Mouse (Mus musculus): ENCODE measurements around the gene Iqsec1. TPM values are rescaled to one million over a fixed set of nuclear protein-coding genes. Genes with fewer than 3 reads are reported as not detected.

Iqsec1 gene
- polyA plus RNA-seq, 1 experiment from 2014 or later: 33.4 TPM

DNA sequence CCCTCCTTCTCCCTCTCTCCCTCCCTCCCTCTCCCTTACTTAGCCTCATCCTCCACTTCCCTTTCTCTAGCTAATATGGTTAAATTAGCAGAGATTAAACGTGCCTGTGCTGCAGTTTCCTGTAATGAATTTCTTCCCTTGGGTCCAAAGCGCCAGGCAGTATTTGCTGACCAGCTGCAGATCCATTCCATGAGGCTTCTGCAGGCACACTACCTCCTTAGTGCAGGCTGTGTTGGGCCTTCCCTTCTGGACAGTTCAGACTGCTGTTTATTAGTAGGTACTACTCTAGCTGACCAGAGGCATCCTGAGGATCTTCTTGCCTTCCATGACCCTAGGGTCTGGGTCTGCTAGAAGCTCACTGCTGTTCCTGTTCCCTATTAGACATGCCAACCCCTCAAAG lies 72.9 kb downstream of the Iqsec1 start:
- peak; percentile 51; the same call in 1 of the 2 replicates for ATAC-seq (ENCODE audit: low read depth)

DNA sequence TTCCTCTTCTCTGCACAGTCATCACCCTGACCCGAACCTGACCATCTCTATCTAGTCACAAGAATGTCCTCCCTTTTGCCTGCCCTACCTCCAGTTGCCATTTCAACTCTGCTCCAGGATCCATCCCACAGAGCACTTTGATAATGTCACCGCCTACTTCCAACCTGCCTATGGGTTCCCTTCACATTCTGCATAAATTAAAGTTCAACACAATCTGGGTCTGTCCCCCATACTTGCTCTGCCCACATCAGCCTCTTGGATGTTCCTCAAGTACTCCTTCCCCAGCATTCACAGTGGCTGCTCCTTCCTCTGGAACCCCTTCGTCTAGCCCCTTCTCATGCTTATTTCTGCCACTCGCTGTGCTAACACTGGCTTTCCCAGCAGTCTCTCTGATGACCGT lies 74.7 kb downstream of the Iqsec1 start:
- H3K9ac ChIP-seq (replicated peaks; ENCODE audit: low read depth, low read length): no peak overlapping the region
- WGBS: 91% methylated on average over 5 of the region's 5 CpGs
- no peak overlapping the region for H3K4me2 ChIP-seq (ENCODE audit: low read depth, low read length)
- H3K9me3 ChIP-seq (ENCODE audit: control insufficient read depth, low read length): no peaks in the 10 kb centered on the region
- H3K4me1 ChIP-seq (ENCODE audit: control insufficient read depth, insufficient read depth, low read length): no peaks in the 10 kb centered on the region
- H3K27ac ChIP-seq (ENCODE audit: low read depth, low read length): no peak overlapping the region
- no peak for ATAC-seq (ENCODE audit: low read depth)
- H3K27me3 ChIP-seq (ENCODE audit: control insufficient read depth, insufficient read depth, low read length): no peaks in the 10 kb centered on the region
- no peaks in the 10 kb centered on the region for H3K36me3 ChIP-seq (ENCODE audit: control insufficient read depth, insufficient read depth, low read length)
- no peak overlapping the region for H3K4me3 ChIP-seq (ENCODE audit: low read depth, low read length)

More for the DNA sequence above, 72.9 kb downstream of the Iqsec1 start:
- H3K9ac ChIP-seq (replicated peaks; ENCODE audit: low read depth, low read length): no peak overlapping the region
- H3K36me3 ChIP-seq (ENCODE audit: control insufficient read depth, insufficient read depth, low read length): no peaks in the 10 kb centered on the region
- no peaks in the 10 kb centered on the region for H3K27me3 ChIP-seq (ENCODE audit: control insufficient read depth, insufficient read depth, low read length)
- no peak overlapping the region for H3K4me3 ChIP-seq (ENCODE audit: low read depth, low read length)
- H3K4me1 ChIP-seq (ENCODE audit: control insufficient read depth, insufficient read depth, low read length): peaks cover 11% of the 10 kb centered on the region
- H3K27ac ChIP-seq (ENCODE audit: low read depth, low read length): no peak overlapping the region
- WGBS: 35% methylated on average over 2 of the region's 2 CpGs
- H3K9me3 ChIP-seq (ENCODE audit: control insufficient read depth, low read length): no peaks in the 10 kb centered on the region
- H3K4me2 ChIP-seq (ENCODE audit: low read depth, low read length): no peak overlapping the region

DNA sequence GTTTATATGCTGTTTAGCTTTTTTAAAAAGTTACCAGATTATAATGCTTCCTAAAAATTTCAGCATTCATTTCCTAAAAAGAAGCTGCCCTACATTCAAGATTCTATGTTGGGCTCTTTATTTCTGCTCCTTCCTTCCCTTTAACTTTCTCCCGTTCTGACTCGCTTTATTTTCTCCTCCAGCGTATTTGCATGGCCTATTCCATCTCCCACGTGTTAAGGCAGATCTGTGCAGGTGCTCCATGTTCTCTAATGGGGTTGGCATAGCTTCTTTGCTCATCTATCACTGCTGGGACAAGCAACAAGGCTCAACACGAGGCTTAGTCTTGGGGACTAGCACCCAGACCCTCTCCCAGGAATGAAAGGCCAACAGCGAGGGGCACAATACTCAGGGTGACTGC lies 75.7 kb downstream of the Iqsec1 start:
- no peaks in the 10 kb centered on the region for H3K9me3 ChIP-seq (ENCODE audit: control insufficient read depth, low read length)
- no peak overlapping the region for H3K4me3 ChIP-seq (ENCODE audit: low read depth, low read length)
- H3K27me3 ChIP-seq (ENCODE audit: control insufficient read depth, insufficient read depth, low read length): no peaks in the 10 kb centered on the region
- H3K27ac ChIP-seq (ENCODE audit: low read depth, low read length): no peak overlapping the region
- no peaks in the 10 kb centered on the region for H3K4me1 ChIP-seq (ENCODE audit: control insufficient read depth, insufficient read depth, low read length)
- no peaks in the 10 kb centered on the region for H3K36me3 ChIP-seq (ENCODE audit: control insufficient read depth, insufficient read depth, low read length)
- no peak overlapping the region for H3K4me2 ChIP-seq (ENCODE audit: low read depth, low read length)
- ATAC-seq (ENCODE audit: low read depth): no peak
- no peak overlapping the region for H3K9ac ChIP-seq (replicated peaks; ENCODE audit: low read depth, low read length)
- 82% methylated on average over 6 of the region's 6 CpGs for WGBS

DNA sequence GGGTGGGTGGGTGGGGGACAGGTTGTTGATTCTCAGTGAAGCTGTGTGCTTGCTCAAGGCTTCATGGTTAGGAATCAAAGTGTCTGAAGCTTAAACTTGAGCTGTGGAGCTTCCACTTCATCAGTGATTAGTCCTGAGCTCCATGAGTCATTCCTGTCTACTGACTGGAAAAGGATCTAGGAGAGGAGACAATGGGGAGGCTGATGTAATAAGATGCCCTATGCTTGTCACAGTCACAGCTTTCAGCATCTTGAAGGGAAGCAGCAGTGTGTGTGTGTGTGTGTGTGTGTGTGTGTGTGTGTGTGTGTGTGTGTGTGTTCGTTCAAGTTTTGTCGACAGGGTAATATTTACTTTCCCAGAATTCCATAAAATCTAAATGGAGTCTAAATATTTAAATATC lies 84.3 kb downstream of the Iqsec1 start:
- Histone ChIP-seq H3K9me3 (ENCODE audit: control insufficient read depth, low read length) (no peaks in the 10 kb centered on the region), H3K4me1 (ENCODE audit: control insufficient read depth, insufficient read depth, low read length) (0 out of 2 replicates have a peak, but pooled peaks cover 2% of the 10 kb centered on the region), H3K4me3 (ENCODE audit: low read depth, low read length) (no peak overlapping the region), H3K9ac (replicated peaks; ENCODE audit: low read depth, low read length) (no peak overlapping the region), H3K27ac (ENCODE audit: low read depth, low read length) (no peak overlapping the region), H3K36me3 (ENCODE audit: control insufficient read depth, insufficient read depth, low read length) (no peaks in the 10 kb centered on the region), H3K27me3 (ENCODE audit: control insufficient read depth, insufficient read depth, low read length) (no peaks in the 10 kb centered on the region), H3K4me2 (ENCODE audit: low read depth, low read length) (no peak overlapping the region)
- ATAC-seq (ENCODE audit: low read depth): no peak
- 91% methylated on average over 2 of the region's 2 CpGs for WGBS

DNA sequence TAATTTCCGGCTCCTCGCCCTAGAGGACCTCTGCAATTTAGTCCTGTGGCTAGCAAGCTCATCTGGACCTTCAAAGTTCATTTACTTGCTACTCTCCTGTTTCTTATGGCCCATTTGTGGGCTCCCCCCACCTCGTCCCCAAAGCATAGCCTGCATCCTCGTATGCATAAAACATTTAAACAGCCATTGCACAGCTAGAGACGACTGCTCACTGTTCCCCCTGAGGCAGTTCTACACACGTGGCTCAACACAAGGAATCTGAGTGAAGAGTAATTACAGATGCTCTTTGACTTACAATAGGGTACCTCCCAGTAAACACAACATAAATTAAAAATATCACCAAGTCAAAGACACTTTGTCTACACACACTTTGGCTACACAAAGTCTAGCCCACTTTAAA lies 88.2 kb downstream of the Iqsec1 start:
- Histone ChIP-seq H3K27ac (ENCODE audit: low read depth, low read length) (no peak overlapping the region), H3K4me2 (ENCODE audit: low read depth, low read length) (no peak overlapping the region), H3K4me3 (ENCODE audit: low read depth, low read length) (no peak overlapping the region), H3K9ac (replicated peaks; ENCODE audit: low read depth, low read length) (no peak overlapping the region), H3K27me3 (ENCODE audit: control insufficient read depth, insufficient read depth, low read length) (no peaks in the 10 kb centered on the region), H3K4me1 (ENCODE audit: control insufficient read depth, insufficient read depth, low read length) (0 out of 2 replicates have a peak, but pooled peaks cover 2% of the 10 kb centered on the region), H3K36me3 (ENCODE audit: control insufficient read depth, insufficient read depth, low read length) (no peaks in the 10 kb centered on the region), H3K9me3 (ENCODE audit: control insufficient read depth, low read length) (no peaks in the 10 kb centered on the region)
- WGBS: 35% methylated on average over 6 of the region's 6 CpGs
- peak; percentile 60; the same call in 1 of the 2 replicates for ATAC-seq (ENCODE audit: low read depth)

DNA sequence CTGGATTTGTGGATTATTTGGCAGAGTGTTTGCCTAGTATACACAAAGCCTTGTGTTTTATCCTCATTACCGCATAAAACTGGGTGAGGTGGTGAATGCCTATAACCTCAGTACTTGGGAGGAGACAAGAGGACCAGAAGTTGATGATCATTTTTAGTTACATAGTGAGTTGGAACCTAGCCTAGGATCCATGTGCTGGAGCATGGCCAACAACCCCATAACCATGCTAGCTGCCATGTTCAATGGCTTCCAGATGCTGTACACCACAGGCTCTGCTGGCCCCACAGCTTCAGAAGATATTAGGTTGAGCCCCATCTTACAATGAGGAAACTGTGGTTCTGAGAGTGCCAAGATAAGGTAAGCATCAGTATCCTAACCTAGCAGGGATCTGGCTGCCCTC lies 89.2 kb downstream of the Iqsec1 start:
- no peak for ATAC-seq (ENCODE audit: low read depth)
- WGBS: 97% methylated on average over 1 of the region's 1 CpGs
- H3K27ac ChIP-seq (ENCODE audit: low read depth, low read length): no peak overlapping the region

DNA sequence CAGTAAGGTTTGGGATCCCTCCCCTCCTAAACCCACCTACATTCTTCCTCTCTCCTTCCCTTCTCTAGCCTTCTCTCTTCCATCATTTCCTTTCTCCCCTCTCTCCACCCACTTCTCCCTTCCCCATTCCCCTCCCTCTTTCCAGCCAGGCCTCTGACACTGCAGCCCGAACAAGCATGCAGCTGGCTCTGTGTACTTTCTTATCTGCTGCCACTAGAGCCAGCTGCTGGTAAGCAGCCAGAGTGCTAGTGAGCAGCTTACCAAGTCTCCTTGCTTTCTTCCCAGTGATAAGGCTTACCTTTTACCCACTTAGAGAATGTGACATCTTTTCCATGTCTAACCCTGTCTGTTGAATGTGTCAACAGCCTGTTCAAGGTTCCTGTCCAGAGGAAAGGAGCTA lies 90.4 kb downstream of the Iqsec1 start:
- Histone ChIP-seq H3K4me2 (ENCODE audit: low read depth, low read length) (no peak overlapping the region), H3K9ac (replicated peaks; ENCODE audit: low read depth, low read length) (no peak overlapping the region), H3K36me3 (ENCODE audit: control insufficient read depth, insufficient read depth, low read length) (no peaks in the 10 kb centered on the region), H3K4me1 (ENCODE audit: control insufficient read depth, insufficient read depth, low read length) (0 out of 2 replicates have a peak, but pooled peaks cover 2% of the 10 kb centered on the region), H3K27me3 (ENCODE audit: control insufficient read depth, insufficient read depth, low read length) (no peaks in the 10 kb centered on the region), H3K4me3 (ENCODE audit: low read depth, low read length) (no peak overlapping the region), H3K9me3 (ENCODE audit: control insufficient read depth, low read length) (no peaks in the 10 kb centered on the region), H3K27ac (ENCODE audit: low read depth, low read length) (no peak overlapping the region)
- 50% methylated on average over 1 of the region's 1 CpGs for WGBS
- no peak for ATAC-seq (ENCODE audit: low read depth)

More for the DNA sequence above, 89.2 kb downstream of the Iqsec1 start:
- Histone ChIP-seq H3K9me3 (ENCODE audit: control insufficient read depth, low read length) (no peaks in the 10 kb centered on the region), H3K36me3 (ENCODE audit: control insufficient read depth, insufficient read depth, low read length) (no peaks in the 10 kb centered on the region), H3K4me1 (ENCODE audit: control insufficient read depth, insufficient read depth, low read length) (0 out of 2 replicates have a peak, but pooled peaks cover 2% of the 10 kb centered on the region), H3K4me3 (ENCODE audit: low read depth, low read length) (no peak overlapping the region), H3K4me2 (ENCODE audit: low read depth, low read length) (no peak overlapping the region), H3K9ac (replicated peaks; ENCODE audit: low read depth, low read length) (no peak overlapping the region), H3K27me3 (ENCODE audit: control insufficient read depth, insufficient read depth, low read length) (no peaks in the 10 kb centered on the region)

DNA sequence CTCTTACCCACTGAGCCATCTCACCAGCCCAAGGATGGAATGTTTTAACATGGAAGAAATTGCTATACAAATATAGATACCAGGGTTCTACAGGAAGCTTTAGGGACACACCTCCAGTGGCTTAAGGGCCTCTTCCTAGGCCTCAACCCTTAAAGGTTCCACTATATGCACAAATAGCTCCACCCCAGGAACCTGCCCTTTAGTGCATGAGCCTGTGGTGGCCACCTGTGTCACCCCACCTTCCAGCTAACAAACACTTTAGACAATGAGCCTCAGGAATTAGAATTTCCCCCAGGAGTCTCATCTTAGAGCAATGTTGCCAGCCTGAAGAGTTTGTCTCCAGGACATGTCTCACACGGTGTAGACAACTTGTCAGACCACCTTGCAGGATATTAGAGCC lies 96.1 kb downstream of the Iqsec1 start:
- no peak for ATAC-seq (ENCODE audit: low read depth)
- no peaks in the 10 kb centered on the region for H3K9me3 ChIP-seq (ENCODE audit: control insufficient read depth, low read length)
- H3K4me1 ChIP-seq (ENCODE audit: control insufficient read depth, insufficient read depth, low read length): no peaks in the 10 kb centered on the region
- WGBS: 82% methylated on average over 1 of the region's 1 CpGs
- no peaks in the 10 kb centered on the region for H3K27me3 ChIP-seq (ENCODE audit: control insufficient read depth, insufficient read depth, low read length)
- H3K36me3 ChIP-seq (ENCODE audit: control insufficient read depth, insufficient read depth, low read length): no peaks in the 10 kb centered on the region
- no peak overlapping the region for H3K9ac ChIP-seq (replicated peaks; ENCODE audit: low read depth, low read length)
- no peak overlapping the region for H3K4me2 ChIP-seq (ENCODE audit: low read depth, low read length)
- no peak overlapping the region for H3K27ac ChIP-seq (ENCODE audit: low read depth, low read length)
- no peak overlapping the region for H3K4me3 ChIP-seq (ENCODE audit: low read depth, low read length)

DNA sequence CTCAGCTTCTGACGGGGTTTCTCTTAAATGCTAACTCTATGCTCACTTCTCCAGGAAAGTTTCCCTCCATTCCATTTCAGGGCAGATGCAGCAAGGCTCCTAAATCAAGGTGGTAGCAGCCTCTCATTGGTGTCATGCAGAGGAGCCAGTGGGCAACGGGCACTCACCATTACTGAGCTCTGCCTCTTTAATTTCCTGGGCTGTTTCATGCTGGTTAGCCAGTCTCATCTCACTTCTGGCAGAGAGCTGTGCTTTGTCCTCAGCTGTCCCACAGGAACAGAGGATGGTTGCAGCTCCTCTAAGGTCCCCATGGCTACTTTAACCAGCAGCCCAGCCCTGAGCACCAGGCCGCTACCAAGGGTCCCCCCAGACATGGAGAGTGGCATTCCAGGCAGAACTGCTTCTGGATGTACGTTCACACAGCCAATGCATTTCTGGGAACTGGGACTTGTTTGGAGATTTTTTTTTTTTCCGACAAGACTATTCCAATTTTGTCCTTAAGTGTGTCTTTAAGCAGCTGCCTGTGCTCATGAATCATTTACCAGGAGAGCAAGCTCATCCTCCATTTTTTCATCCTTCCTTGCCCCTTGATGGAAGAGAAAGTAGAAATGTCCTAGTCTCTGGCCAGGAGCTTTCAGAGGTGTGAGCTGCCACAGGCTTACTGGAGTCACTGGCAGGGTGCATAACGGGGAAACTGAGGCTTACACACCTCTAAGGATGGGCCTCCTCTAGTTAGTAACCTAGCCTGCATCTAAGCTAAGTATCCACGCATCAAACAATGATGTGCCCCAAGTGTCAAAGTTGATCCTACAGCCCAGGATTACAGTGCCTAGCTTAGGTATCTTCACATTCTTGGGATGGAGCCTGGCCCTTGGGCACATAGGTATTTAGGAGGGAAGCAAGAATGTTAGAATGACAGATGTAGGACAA lies 98.9 kb downstream of the Iqsec1 start:
- Histone ChIP-seq H3K4me3 (ENCODE audit: low read depth, low read length) (no peak overlapping the region), H3K27ac (ENCODE audit: low read depth, low read length) (no peak overlapping the region), H3K9ac (replicated peaks; ENCODE audit: low read depth, low read length) (no peak overlapping the region), H3K4me1 (ENCODE audit: control insufficient read depth, insufficient read depth, low read length) (no peaks in the 10 kb centered on the region), H3K36me3 (ENCODE audit: control insufficient read depth, insufficient read depth, low read length) (no peaks in the 10 kb centered on the region), H3K9me3 (ENCODE audit: control insufficient read depth, low read length) (no peaks in the 10 kb centered on the region), H3K4me2 (ENCODE audit: low read depth, low read length) (no peak overlapping the region), H3K27me3 (ENCODE audit: control insufficient read depth, insufficient read depth, low read length) (no peaks in the 10 kb centered on the region)
- WGBS: 81% methylated on average over 7 of the region's 7 CpGs
- no peak for ATAC-seq (ENCODE audit: low read depth)
